Mouse (Mus musculus): ENCODE results near the gene Plin2. TPM values are rescaled to one million over a fixed set of nuclear protein-coding genes. Genes with fewer than 3 reads are reported as not detected.
"Not testable (repeated sequence)": the region's sequence is repeated elsewhere in the genome, so short reads cannot be mapped to it uniquely, and the experiment has no call there.

Plin2 gene
- total RNA-seq, 1 experiment from 2014 or later: 318 TPM

DNA sequence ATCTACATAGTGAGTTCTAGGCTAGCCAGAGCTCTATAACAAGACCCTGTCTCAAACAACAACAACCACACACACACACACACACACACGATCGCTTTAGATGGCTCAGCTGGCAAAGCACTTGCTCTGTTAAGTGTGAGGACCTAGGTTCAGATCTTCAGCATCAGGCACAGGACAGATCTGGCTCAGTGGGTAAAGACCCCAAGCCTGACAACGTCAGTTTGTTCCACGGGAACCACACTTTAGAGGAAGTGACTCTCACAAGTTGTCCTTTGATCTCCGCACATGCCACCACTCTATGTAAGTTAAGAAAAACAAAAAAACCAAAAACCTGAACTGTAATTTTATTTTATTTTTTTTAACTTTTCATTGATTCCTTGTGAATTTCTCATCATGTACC, 13.4 kb upstream of the Plin2 start:
- DNase-seq: no peak

DNA sequence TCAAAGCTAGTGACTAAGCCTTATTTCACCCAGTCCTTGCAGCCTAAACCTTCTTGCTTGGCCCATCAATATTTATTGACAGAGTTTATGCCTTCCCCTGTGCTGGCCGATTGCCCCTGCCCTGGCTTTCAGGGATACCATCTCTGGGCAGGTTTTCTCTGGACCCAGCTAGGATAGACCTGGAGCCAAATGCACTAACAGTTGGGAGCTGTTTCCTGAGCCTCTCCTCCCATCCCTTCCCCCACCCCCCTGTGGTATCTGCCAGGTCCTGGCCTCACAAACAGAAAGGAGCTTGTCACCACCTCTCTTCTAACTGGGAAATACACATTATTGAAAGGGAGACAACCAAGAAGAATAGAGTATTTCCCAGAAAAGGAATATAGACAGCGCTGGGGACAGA, 12.0 kb upstream of the Plin2 start:
- DNase-seq: no peak

DNA sequence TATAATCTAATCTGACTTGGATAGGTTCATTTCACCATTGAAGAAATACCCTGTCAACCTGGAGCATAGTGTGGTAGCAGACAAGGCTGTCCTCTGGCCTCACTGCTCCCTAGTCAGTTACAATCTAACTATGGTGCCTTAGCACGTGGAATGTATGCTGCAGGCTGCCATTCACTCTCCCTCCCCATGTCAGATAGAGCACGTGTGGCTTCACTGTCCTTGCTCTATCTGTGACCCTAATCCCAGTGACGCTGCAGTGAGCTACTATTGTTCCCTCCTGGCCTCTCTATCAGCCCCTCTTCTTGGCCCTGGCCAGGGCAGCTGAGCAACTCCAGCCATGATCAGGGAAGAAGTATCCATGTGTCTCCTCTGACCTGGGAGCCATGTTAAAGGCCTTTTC, 11.6 kb upstream of the Plin2 start:
- no peak for DNase-seq

DNA sequence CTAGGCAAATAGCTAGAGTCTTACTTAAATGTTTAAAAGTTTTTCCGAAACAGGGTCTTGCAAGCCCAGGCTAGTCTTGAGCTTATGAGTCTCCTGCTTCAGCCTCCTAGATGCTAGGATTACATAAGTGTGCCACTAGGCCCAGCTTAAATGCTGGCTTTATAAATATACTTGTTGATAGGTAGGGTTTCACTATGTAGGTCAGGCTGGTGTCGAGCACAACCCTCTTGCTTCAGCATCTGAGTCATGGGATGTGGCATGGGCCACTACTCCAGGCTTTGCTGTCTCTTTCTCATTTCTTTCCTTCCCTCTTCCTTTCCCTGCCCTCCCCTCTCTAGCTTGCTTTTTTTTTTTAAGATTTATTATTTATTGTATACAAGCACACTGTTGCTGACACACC, 9.8 kb upstream of the Plin2 start:
- no peak for DNase-seq

DNA sequence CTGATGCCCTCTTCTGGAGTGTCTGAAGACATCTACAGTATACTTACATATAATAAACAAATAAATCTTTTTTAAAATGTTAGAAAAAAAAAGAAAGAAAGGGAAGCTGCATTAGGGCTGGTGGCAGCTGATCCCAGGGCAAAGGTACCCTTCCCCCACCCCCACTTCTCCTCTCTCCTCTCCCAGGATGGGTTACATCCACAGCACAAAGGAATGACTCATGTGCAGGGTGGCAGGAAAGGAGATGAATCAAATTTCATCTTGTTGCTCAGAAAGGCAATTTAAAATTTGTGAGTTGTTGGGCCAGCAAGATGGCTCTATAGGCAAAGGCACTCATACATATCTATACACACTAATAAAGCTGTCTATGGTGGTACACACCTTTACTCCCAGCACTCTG, 6.9 kb upstream of the Plin2 start:
- no peak for DNase-seq

DNA sequence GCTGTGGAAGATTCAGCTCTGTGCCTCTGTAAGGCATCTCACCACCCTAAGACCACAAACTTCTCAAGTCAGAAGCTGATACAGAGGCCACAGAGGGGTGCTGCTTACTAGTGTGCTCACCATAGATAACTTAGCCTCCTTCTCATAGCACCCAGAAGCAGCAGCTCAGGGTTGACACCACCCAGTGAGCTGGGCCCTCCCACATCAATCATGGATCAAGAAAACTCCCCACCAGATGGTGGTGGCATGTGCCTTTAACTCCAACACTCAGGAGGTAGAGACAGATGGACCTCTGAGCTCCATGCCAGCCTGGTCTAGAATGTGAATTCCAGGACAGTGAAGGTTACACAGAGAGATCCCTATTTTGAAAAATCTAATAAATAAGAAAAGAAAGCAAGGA, 4.9 kb upstream of the Plin2 start:
- not testable (repeated sequence) for DNase-seq

DNA sequence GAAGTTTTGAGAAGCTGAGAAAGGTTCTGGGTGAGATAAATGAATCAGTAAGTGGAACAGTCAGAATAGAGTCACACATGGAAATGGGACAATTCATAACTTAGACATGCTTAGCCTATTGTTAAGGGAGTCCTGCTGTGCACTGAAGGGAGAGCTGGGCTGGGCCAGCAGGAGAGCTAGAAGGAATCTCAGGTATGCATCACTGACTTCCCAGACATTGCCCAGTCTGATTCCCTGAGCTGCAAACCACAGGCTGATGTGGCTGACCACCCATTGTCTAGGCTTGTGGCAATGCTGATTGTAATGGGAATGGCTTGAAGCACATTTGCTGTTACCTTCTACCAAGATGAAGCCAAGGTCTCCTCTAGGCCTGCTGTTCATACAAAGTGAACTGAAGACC, 4.3 kb upstream of the Plin2 start:
- DNase-seq: not testable (repeated sequence)

DNA sequence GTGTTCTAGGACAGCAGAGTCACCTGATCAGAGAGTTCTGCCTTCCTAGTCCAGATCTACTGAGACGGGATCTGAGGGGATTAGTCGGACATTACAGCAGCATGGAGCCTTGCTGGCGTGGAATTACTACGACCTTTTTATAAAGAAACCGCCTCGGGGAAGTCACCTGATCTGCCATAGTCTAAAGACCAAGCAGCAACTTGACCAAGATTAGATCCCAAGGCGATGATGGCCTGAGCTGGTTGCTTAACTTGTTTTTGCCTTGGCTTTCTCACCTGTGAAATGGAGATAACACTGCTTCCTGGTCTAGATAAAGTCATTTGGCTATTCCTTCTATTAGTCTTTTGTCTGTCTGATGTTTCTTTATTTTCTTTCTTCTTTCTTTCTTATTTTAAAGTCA, 2.6 kb upstream of the Plin2 start:
- DNase-seq: no peak

DNA sequence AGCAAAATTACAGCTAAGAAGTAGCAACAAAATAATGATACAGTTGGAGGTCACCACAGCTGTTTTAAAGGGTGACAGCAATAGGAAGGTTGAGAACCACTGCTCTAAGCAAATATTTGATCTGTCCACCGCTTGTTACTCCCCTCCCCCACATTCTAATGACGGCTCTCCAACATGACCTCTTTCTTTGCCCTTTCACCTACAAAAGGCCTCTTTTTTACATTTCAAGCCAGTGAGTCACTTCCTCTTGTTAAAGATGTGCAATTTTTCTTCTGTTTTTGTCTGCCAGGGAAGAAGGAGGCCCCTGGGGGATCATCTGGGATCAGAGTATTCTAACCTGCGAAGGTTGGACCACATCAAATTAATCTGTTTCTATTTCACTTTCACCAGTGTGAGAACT, 1.9 kb upstream of the Plin2 start:
- no peak for DNase-seq

DNA sequence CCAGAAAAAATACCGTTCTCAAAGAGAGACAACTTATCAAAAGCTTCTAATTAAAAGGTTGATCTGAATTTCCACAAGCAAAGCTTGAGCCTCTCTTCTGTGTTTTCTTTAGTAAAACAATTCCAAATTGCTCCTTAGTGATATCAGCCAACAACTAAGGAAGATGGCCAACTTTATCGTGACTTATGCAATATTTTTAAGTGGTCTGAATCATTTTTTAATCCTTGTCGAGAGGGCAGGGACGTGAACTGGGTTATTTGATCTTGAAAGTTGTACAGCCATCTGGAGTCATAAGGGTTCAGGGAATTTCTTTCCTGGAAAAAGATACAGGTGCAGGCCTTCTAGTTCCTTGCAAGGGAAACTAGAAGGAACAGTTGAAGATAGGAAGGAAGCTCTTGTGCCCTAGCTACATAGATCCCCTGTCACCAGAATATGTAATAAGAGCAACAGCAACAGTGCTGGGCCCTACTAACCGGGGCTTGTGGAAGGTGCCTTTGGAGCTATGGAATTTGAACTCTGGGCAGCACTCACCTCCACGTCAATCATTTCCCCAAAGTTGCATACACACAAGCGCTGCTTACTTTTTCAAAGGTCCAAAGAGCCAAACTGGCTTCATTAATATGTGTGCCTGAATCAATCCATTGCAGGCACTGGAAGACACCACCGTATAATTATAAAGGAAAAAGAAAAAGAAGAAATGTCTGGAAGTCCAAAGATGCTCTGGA, 884 bp upstream of the Plin2 start:
- DNase-seq: no peak

DNA sequence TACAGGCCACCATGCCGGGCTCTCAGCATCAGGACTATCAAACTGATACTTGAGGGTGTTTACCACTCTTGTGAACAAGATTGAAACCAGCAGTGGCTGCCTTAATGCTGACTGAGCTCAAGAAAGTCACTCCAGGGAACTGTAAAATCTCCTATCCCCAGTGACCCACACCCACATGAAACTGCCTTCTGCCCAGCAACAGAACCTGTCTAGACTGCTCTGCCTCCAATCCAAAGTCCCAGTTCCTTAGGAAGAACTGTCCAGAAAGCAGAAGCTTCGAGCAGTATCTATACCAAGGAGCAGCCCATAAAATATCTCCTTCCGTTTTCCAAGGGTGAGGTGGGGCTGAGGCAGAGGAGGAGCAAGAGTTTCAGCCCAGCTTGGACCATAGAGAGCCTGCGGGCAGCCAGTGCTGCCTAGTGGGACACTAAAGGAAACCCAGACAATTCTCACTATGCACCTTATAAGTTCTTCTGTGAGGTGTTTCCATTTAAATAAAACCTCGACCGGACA, 563 bp downstream of the Plin2 start:
- DNase-seq: not testable (repeated sequence)

DNA sequence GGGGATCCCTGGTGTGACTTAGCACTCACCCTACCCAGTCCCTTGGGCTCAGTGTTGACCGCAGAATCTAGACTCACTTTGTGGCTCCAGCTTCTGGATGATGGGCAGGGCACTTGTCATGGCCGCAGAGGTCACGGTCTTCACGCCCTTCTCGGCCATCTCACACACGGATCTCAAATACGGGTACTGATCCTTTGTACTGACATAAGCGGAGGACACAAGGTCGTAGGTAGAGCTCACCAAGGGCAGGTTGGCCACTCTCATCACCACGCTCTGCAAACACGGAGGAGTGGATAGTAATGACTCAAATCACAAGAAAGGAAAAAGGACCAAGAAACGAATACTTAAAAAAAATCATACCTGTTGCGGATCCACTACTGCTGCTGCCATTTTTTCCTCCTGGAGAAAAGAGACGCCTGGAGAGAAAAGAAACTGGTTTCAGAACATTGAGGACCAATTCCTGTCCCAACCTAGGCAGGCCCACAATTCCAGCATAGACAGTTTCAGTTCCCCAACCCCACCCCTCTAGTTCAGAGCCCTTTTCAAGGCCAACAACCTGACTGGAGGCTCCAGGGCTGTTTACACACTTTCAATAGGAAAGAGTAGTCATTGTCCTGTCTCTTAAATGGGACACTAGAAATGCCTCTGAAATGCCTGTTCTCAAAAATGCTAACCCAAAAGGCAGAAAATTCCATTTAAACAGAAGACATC, 1.4 kb downstream of the Plin2 start:
- DNase-seq: no peak

DNA sequence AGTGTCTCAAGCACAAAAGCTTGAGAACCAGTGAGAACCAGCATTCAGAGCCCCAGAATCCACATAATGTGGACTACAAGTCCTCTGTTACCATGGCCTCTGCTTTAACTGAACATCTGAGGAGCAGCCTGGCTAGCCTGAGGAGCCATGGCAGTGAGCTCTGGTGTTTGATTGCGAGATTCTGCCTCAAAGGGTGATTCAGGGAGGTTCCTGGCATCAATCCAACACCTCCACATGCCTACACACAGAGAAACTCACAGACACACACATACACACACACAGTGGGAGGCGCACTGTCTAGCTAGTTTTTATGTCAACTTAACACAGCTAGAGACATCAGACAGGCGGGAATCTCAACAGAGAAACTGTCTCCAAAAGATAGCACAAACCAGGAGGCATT, 4.3 kb downstream of the Plin2 start:
- DNase-seq: no peak

DNA sequence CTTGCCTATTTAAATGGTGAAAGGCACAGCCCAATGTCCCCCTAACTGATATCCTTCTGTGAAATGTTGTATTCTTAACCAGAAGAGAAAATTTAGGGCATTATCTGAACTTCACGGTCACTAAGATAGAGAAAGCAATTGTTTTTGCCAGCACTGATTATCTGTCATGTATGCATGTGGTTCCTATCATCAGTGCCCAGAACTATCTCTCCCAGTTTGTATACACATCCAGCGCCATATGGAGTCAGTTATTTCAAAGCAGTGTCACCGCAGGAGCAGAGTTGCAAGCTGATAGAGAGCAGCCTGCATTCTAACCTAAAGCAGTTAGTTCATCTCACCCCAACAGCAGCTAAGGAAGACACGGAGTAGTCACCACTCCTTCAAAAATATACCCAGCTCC, 5.9 kb downstream of the Plin2 start:
- DNase-seq: no peak

DNA sequence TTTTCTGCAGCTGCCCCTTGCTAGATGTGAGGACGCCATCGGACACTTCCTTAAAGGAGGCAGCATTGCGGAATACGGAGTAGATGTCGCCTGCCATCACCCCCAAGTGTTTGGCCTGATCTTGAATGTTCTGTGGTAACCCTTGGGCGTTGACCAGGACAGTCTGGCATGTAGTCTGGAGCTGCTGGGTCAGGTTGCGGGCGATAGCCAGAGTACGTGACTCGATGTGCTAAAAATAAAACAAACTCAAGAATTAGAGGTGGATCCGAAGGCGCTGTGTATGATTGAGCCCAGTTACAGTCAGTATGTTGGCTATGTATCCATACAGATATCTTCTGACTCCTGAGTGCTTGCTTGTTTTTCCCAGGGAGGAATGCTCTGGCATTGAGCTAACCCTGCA, 12.7 kb downstream of the Plin2 start:
- DNase-seq: no peak

DNA sequence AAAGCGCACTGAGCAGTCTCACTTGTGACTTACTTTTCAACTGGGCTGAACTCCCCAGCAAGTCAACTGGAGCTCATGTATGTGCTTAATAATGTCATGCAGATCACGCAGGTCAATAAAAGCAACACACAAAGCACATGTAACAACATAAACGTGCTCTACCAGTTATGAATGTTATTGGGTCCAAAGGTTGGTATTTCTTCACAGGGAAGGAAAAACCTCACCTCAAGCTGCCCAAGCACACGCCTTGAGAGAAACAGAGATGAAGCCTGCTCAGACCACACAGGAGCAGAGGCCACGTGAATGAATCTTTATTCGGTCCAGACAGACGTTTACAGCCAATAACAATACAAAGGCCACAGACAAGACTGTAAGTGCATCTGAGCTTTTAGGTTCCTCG, 13.4 kb downstream of the Plin2 start:
- DNase-seq: not testable (repeated sequence)

DNA sequence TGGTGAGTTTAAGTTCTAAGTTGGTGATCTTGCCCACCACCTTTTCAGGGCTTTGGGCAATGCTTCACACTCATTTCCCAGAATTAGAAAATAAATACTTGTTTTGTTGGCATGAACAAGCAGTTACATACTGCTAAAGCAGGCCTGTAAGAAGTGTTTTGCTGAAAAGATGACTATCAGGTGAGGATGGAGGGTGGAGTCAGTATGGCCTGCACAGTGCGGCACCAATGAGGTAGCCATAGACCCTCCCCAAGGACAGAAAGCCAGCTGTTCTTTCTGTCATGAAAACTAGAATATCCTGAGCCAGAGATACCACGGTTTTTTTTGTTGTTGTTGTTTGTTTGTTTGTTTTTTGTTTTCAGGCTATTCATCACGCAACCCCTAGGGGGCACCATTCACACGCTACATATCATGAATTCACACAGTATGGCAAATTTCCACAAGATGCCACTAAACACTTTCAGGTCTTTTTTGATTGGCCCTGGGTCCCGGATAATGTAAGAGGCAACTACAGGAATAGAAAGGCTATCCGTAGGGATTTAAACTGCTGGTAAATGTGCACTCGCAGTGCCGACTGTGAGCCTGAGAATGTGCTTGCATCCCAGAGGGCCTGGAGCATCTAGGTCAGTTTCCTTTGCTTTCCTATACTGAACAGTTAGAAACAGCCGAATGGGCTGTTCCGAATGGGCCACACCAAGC, 18.0 kb downstream of the Plin2 start:
- no peak for DNase-seq

DNA sequence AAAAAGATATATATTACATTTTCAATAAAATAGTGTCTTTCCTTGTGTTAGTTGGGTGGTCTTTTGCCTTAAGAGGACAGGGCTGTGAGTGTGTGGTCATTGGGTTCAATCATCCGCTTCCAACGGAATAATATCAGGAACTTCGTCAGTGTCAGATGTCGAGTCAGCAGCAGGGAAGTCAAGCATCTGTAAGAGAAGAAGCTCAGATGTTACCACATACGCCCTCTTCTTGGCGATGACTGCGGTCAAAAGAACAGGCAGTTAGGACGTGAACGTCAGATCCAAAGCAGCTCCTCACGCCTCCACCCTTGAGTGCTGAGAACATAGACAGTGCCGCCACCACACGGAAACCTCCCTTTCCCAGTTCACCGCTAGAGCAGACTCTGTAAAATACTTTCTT, 21.5 kb downstream of the Plin2 start:
- DNase-seq: not testable (repeated sequence)

DNA sequence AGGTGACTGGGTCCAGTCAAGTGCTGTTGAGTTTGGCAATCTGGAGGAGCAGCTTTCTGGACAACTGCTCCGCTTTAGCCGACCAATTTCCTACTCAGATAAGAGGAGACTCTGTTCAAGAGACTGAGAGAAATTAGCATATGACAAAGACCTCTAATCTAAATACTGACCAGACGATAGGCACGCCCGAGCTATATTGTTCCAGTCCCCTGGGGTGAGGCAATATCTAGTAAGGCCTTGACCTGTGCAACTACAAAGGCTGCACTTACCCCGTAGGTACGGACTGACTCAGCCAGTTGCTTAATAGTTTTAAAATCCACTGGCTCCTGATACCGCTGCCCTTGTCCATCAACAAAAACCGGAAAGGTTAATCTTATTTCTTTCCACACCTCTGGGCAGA, 32.3 kb downstream of the Plin2 start:
- not testable (repeated sequence) for DNase-seq

DNA sequence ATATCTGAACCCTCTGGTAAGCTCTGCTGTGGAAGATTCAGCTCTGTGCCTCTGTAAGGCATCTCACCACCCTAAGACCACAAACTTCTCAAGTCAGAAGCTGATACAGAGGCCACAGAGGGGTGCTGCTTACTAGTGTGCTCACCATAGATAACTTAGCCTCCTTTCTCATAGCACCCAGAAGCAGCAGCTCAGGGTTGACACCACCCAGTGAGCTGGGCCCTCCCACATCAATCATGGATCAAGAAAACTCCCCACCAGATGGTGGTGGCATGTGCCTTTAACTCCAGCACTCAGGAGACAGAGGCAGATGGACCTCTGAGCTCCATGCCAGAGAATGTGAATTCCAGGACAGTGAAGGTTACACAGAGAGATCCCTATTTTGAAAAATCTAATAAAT, 35.0 kb downstream of the Plin2 start:
- not testable (repeated sequence) for DNase-seq

DNA sequence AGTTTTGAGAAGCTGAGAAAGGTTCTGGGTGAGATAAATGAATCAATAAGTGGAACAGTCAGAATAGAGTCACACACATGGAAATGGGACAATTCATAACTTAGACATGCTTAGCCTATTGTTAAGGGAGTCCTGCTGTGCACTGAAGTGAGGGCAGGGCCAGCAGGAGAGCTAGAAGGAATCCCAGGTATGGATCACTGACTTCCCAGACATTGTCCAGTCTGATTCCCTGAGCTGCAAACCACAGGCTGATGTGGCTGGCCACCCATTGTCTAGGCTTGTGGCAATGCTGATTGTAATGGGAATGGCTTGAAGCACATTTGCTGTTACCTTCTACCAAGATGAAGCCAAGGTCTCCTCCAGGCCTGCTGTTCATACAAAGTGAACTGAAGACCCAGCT, 35.5 kb downstream of the Plin2 start:
- DNase-seq: not testable (repeated sequence)

DNA sequence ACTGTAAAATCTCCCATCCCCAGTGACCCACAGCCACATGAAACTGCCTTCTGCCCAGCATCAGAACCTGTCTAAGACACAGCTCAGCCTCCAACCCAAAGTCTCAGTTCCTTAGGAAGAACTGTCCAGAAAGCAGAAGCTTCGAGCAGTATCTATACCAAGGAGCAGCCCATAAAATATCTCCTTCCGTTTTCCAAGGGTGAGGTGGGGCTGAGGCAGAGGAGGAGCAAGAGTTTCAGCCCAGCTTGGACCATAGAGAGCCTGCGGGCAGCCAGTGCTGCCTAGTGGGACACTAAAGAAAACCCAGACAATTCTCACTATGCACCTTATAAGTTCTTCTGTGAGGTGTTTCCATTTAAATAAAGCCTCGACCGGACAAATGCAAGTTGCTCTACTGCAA, 37.3 kb downstream of the Plin2 start:
- DNase-seq: not testable (repeated sequence)

DNA sequence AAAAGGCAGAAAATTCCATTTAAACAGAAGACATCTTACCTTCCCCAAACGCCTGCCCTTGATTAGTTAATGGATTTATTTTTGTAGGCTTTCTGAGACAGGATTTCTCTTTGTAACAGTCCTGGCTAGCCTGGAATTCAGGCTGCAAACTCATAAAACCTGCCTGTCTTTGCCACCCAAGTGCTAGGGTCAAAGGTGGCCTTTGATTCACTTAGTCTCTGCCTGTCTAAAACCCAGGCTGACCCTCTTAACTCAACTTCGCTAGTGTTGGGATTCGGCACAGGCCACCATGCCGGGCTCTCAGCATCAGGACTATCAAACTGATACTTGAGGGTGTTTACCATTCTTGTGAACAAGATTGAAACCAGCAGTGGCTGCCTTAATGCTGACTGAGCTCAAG, 38.0 kb downstream of the Plin2 start:
- no peak for DNase-seq
